Mouse (Mus musculus): ENCODE data around the gene Gpr142.

Gpr142 gene

GRCm38 (mm10) chr11:114846336-114846735 lies 47.6 kb downstream of the Gpr142 start:
- no peak for DNase-seq

- DNase-seq = peak in 1 of 2 experiments; percentile 15
These were observed 48.3 kb downstream of the Gpr142 start for GRCm38 (mm10) chr11:114847008-114847407.

GRCm38 (mm10) chr11:114849572-114849971 lies 50.8 kb downstream of the Gpr142 start:
- peak in 1 of 2 experiments; percentile 28 for DNase-seq

GRCm38 (mm10) chr11:114850066-114850451 lies 51.3 kb downstream of the Gpr142 start:
- peak; percentile 52 to 68 for DNase-seq

GRCm38 (mm10) chr11:114850452-114851268 lies 51.9 kb downstream of the Gpr142 start, which contains the start of gene Gprc5c:
Gene Gprc5c, plus strand, starts transcription at chr11:114851152.
- peak; percentile 83 to 92 for DNase-seq

GRCm38 (mm10) chr11:114851269-114851607 lies 52.5 kb downstream of the Gpr142 start:
- peak; percentile 82 to 83 for DNase-seq

- DNase-seq = peak; percentile 90 to 91
These were observed 53.0 kb downstream of the Gpr142 start for GRCm38 (mm10) chr11:114851608-114852310.

GRCm38 (mm10) chr11:114852311-114853173 lies 53.8 kb downstream of the Gpr142 start:
- peak in 1 of 2 experiments; percentile 72 for DNase-seq

GRCm38 (mm10) chr11:114853174-114853838 lies 54.6 kb downstream of the Gpr142 start:
- peak in 1 of 2 experiments; percentile 43 for DNase-seq

GRCm38 (mm10) chr11:114854581-114854980 lies 55.9 kb downstream of the Gpr142 start:
- DNase-seq = no peak

- DNase-seq = peak in 1 of 2 experiments; percentile 79
These were observed 57.4 kb downstream of the Gpr142 start for GRCm38 (mm10) chr11:114856125-114856524.
